9 mouse cellular contexts compared by ENCODE assay signal in genomic region chr19:37419613-37420012, GRCm38 (mm10). TPM values are rescaled to one million over a fixed set of nuclear protein-coding genes. Genes with fewer than 3 reads are reported as not detected.
A peak's percentile ranks its signal among the peaks of the same experiment; 100 is the strongest.
DNase-seq lines count a peak whose midpoint lies in the region; ATAC-seq and TF ChIP-seq lines count a peak whose summit lies in the region.
"Had no signal": no experiment of that assay in that cellular context is flagged by ENCODE, and none has a peak within 500 bp of the region (broad histone marks: within the 10 kb centered on the region; RNA-seq: fewer than 3 reads in every experiment).

No protein-coding gene starts in this region.

- 55% methylated on average over 3 of the region's 3 CpGs for WGBS in midbrain, embryonic 14.5 days
- WGBS in midbrain, embryonic 15.5 days, result 58% methylated on average over 3 of the region's 3 CpGs
- 33% methylated on average over 3 of the region's 3 CpGs for WGBS in liver, embryonic 14.5 days (ENCODE audit: insufficient replicate concordance)
- 43% methylated on average over 3 of the region's 3 CpGs for WGBS in small intestine, adult 2 months

- H3K4me2 ChIP-seq in midbrain, embryonic 14.5 days (ENCODE audit: low read length), result no peak overlapping the region
- no peak overlapping the region for H3K4me2 ChIP-seq in midbrain, embryonic 15.5 days
- H3K4me2 ChIP-seq in liver, embryonic 14.5 days (ENCODE audit: low read depth), result no peak overlapping the region
- H3K4me2 ChIP-seq: heart, embryonic 13.5 days had no signal

- peaks cover 8% of the 10 kb centered on the region for H3K36me3 ChIP-seq in midbrain, embryonic 14.5 days (ENCODE audit: control insufficient read depth, insufficient read depth, low read length)
- no peaks in the 10 kb centered on the region for H3K36me3 ChIP-seq in midbrain, embryonic 15.5 days (replicated peaks)
- H3K36me3 ChIP-seq in liver, embryonic 14.5 days (replicated peaks; ENCODE audit: control insufficient read depth, insufficient read depth, low read depth), result peaks cover 70% of the 10 kb centered on the region
- H3K36me3 ChIP-seq in small intestine, adult 2 months (ENCODE audit: control insufficient read depth, insufficient read depth, low read length), result peaks cover 21% of the 10 kb centered on the region

- ATAC-seq in midbrain, embryonic 14.5 days (ENCODE audit: low FRiP score, low TSS enrichment), result no peak
- ATAC-seq in midbrain, embryonic 15.5 days (replicated peaks), result no peak
- ATAC-seq in liver, embryonic 14.5 days (ENCODE audit: insufficient read depth), result no peak

- H3K9me3 ChIP-seq in midbrain, embryonic 14.5 days (ENCODE audit: control insufficient read depth, low read length), result no peaks in the 10 kb centered on the region
- H3K9me3 ChIP-seq in midbrain, embryonic 15.5 days, result no peaks in the 10 kb centered on the region
- no peaks in the 10 kb centered on the region for H3K9me3 ChIP-seq in liver, embryonic 14.5 days (ENCODE audit: control insufficient read depth, low read length)
- H3K9me3 ChIP-seq: heart, embryonic 13.5 days had no signal

- H3K4me3 ChIP-seq in midbrain, embryonic 14.5 days (replicated peaks; ENCODE audit: low read depth, low read length), result no peak overlapping the region
- no peak overlapping the region for H3K4me3 ChIP-seq in midbrain, embryonic 15.5 days
- H3K4me3 ChIP-seq in liver, embryonic 14.5 days (ENCODE audit: insufficient read depth in 1 of 2, low read depth in 2 of 2, low read length in 2 of 2), result no peak overlapping the region
- H3K4me3 ChIP-seq in small intestine, adult 2 months (ENCODE audit: low read depth, low read length), result no peak overlapping the region
- H3K4me3 ChIP-seq: heart, embryonic 13.5 days; myocyte had no signal

- DNase-seq in midbrain, embryonic 14.5 days, result peak; percentile 82
- peak; percentile 29 for DNase-seq in Muller cell, postnatal 12 days (ENCODE audit: inconsistent ontology term)
- DNase-seq in c-Kit-positive CD71-negative TER-119-negative erythroid progenitor cells, embryonic 14.5 days (ENCODE audit: low read depth), result peak; percentile 83
- DNase-seq in heart, postnatal 10 days, result peak; percentile 46 to 74
- peak; percentile 45 to 61 (median 55) for DNase-seq in liver, embryonic 14.5 days (ENCODE audit: low read depth in 3 of 3, low spot score in 3 of 3)

- no peak for TF ChIP-seq EP300 in liver, embryonic 14.5 days (IDR thresholded peaks at IDR 0.05; ENCODE audit: low read depth)

- peak; percentile 70 for TF ChIP-seq CTCF in liver, embryonic 14.5 days (IDR thresholded peaks at IDR 0.05; ENCODE audit: low read depth)
- TF ChIP-seq CTCF in small intestine, adult 2 months (IDR thresholded peaks at IDR 0.05; ENCODE audit: extremely low read depth, insufficient read length, insufficient replicate concordance, low read depth, low read length), result peak; percentile 46; the same call in 1 of the 2 replicates

- H3K27me3 ChIP-seq in midbrain, embryonic 14.5 days (ENCODE audit: control insufficient read depth, insufficient read depth, low read length), result no peaks in the 10 kb centered on the region
- H3K27me3 ChIP-seq in midbrain, embryonic 15.5 days (replicated peaks), result no peaks in the 10 kb centered on the region
- H3K27me3 ChIP-seq in liver, embryonic 14.5 days (ENCODE audit: control insufficient read depth, insufficient read depth, low read length), result no peaks in the 10 kb centered on the region
- H3K27me3 ChIP-seq in small intestine, adult 2 months (ENCODE audit: control insufficient read depth, insufficient read depth, low read length), result no peaks in the 10 kb centered on the region
- H3K27me3 ChIP-seq: heart, embryonic 13.5 days had no signal

- H3K4me1 ChIP-seq in midbrain, embryonic 14.5 days (ENCODE audit: control insufficient read depth, insufficient read depth, low read length), result no peaks in the 10 kb centered on the region
- no peaks in the 10 kb centered on the region for H3K4me1 ChIP-seq in midbrain, embryonic 15.5 days
- H3K4me1 ChIP-seq in liver, embryonic 14.5 days (replicated peaks; ENCODE audit: control insufficient read depth in 2 of 2, insufficient read depth in 2 of 2, low read length in 1 of 2), result no peaks in the 10 kb centered on the region
- no peaks in the 10 kb centered on the region for H3K4me1 ChIP-seq in small intestine, adult 2 months (ENCODE audit: control insufficient read depth, insufficient read depth, insufficient read length, low read length)
- H3K4me1 ChIP-seq: heart, embryonic 13.5 days had no signal

- intact Hi-C loops in heart, postnatal 10 days (cut with DNase I), result no loop called here

- TF ChIP-seq POLR2A in small intestine, adult 2 months (IDR thresholded peaks at IDR 0.05; ENCODE audit: low read depth, low read length), result no peak

- no peak overlapping the region for H3K9ac ChIP-seq in midbrain, embryonic 14.5 days (replicated peaks; ENCODE audit: low read length)
- no peak overlapping the region for H3K9ac ChIP-seq in midbrain, embryonic 15.5 days
- no peak overlapping the region for H3K9ac ChIP-seq in liver, embryonic 14.5 days (replicated peaks)
- H3K9ac ChIP-seq: heart, embryonic 13.5 days had no signal

- no peak overlapping the region for H3K27ac ChIP-seq in midbrain, embryonic 14.5 days (replicated peaks; ENCODE audit: low read depth, low read length)
- H3K27ac ChIP-seq in midbrain, embryonic 15.5 days, result no peak overlapping the region
- no peak overlapping the region for H3K27ac ChIP-seq in liver, embryonic 14.5 days
- no peak overlapping the region for H3K27ac ChIP-seq in small intestine, adult 2 months (ENCODE audit: insufficient read depth, low read depth, low read length)
- H3K27ac ChIP-seq: heart, embryonic 13.5 days had no signal

RNA-seq across cellular contexts. Expression of gene Hhex, which starts 15.0 kb away (rescaled TPM):
- 1.4 and 4.2 TPM in 2 replicates for polyA plus RNA-seq in midbrain, embryonic 14.5 days (2014; fragmentation: Nextera tagmentation; extraction: Ambion mirVana)
- polyA plus RNA-seq in midbrain, embryonic 15.5 days (2015; fragmentation: Nextera tagmentation; extraction: Ambion mirVana), result 5.1 and 5.2 TPM in 2 replicates
- 1 to 10 TPM; 6.9 to 9.6 TPM for total RNA-seq in heart, postnatal 10 days (2021)
- polyA plus RNA-seq in liver, embryonic 14.5 days (2012; rRNA removed), result 10.3 and 10.4 TPM in 2 replicates
- 13.5 and 14.0 TPM in 2 replicates for polyA plus RNA-seq in liver, embryonic 14.5 days (2014; fragmentation: Nextera tagmentation; extraction: Ambion mirVana)
- 7.6 and 9.4 TPM in 2 replicates for polyA plus RNA-seq in small intestine, adult 2 months (2012; rRNA removed)

RNA-seq across cellular contexts. Expression of gene Kif11, which starts 43.4 kb away (rescaled TPM):
- polyA plus RNA-seq in midbrain, embryonic 14.5 days (2014; fragmentation: Nextera tagmentation; extraction: Ambion mirVana), result 7.4 and 16.4 TPM in 2 replicates
- 8.4 and 11.3 TPM in 2 replicates for polyA plus RNA-seq in midbrain, embryonic 15.5 days (2015; fragmentation: Nextera tagmentation; extraction: Ambion mirVana)
- total RNA-seq in heart, postnatal 10 days (2021), result 10 to 100 TPM; 11.5 to 11.8 TPM
- polyA plus RNA-seq in liver, embryonic 14.5 days (2012; rRNA removed), result 23.0 and 35.8 TPM in 2 replicates
- 53.2 and 55.6 TPM in 2 replicates for polyA plus RNA-seq in liver, embryonic 14.5 days (2014; fragmentation: Nextera tagmentation; extraction: Ambion mirVana)
- 0.44 and 1.4 TPM in 2 replicates for polyA plus RNA-seq in small intestine, adult 2 months (2012; rRNA removed)

Comparison
In these comparisons a context has a peak if more than half of its experiments do, and no peak if none do; other contexts are left out.
1. DNase-seq: peak in every context shown above with its lines; median percentile 83 in c-Kit-positive CD71-negative TER-119-negative erythroid progenitor cells, embryonic 14.5 days; 82 in midbrain, embryonic 14.5 days; 60 in heart, postnatal 10 days; 55 in liver, embryonic 14.5 days; 29 in Muller cell, postnatal 12 days.